Mouse (Mus musculus) MEL (cell line): ENCODE measurements at regions not wholly inside any gene's neighbourhood (a gene's known extent, or its start where the extent isn't known, plus 50 kb on each side); places are given as distances from the start of the nearest gene placed in this dataset.
A peak's percentile ranks its signal among the peaks of the same experiment; 100 is the strongest.

Source experiments
- DNase-seq: peaks from one replicate; pipeline ENCODE4 v3.0.0; 2011; ENCODE audit warnings: low read depth, low spot score
- H3K27ac ChIP-seq: 2 replicates; pipeline ENCODE4 v1.5.1; 2012; ENCODE audit warnings: low read depth, mild to moderate bottlenecking, control low read depth, low read length, moderate library complexity; ENCODE audit not compliant: control insufficient read depth
- H3K27me3 ChIP-seq, 2 experiments: fragments of 150-350 bp in 1 of 2; sonication (generic) in 1 of 2; 2 replicates each; pipeline ENCODE4 v1.6.1; 2012; ENCODE audit warnings: low read length in 2 of 2, mild to moderate bottlenecking in 2 of 2, improper control_type of control experiment in 1 of 2, moderate library complexity in 1 of 2; ENCODE audit not compliant: insufficient read depth in 2 of 2, control insufficient read depth in 1 of 2
- H3K36me3 ChIP-seq, 2 experiments: 2 replicates each; pipeline ENCODE4 v1.6.1; 2012 to 2014; ENCODE audit warnings: low read length in 2 of 2, improper control_type of control experiment in 1 of 2, inconsistent platforms in 1 of 2, mild to moderate bottlenecking in 1 of 2; ENCODE audit not compliant: insufficient read depth in 2 of 2, control insufficient read depth in 1 of 2
- H3K4me1 ChIP-seq, 2 experiments: fragments of 150-350 bp in 1 of 2; sonication (generic) in 1 of 2; 2 replicates each; pipeline ENCODE4 v1.6.1; 2012; ENCODE audit warnings: low read length in 2 of 2, improper control_type of control experiment in 1 of 2, mild to moderate bottlenecking in 1 of 2; ENCODE audit not compliant: insufficient read depth in 2 of 2, control insufficient read depth in 1 of 2
- H3K4me3 ChIP-seq, 2 experiments: fragments of 150-350 bp in 1 of 2; sonication (generic) in 1 of 2; 2 replicates each; pipeline ENCODE4 v1.5.1; 2012; ENCODE audit warnings: low read depth in 2 of 2, low read length in 2 of 2, mild to moderate bottlenecking in 2 of 2, moderate library complexity in 2 of 2, control low read depth in 1 of 2, improper control_type of control experiment in 1 of 2; ENCODE audit not compliant: control insufficient read depth in 1 of 2, insufficient read depth in 1 of 2
- H3K79me2 ChIP-seq: 2 replicates; pipeline ENCODE4 v1.6.1; 2012; ENCODE audit warnings: mild to moderate bottlenecking, low read length, moderate library complexity; ENCODE audit not compliant: control insufficient read depth, poor library complexity, insufficient read depth
- H3K9ac ChIP-seq: 2 replicates; pipeline ENCODE4 v1.6.1; 2012; ENCODE audit warnings: low read depth, mild to moderate bottlenecking, control low read depth, low read length, moderate library complexity; ENCODE audit not compliant: control insufficient read depth, poor library complexity, severe bottlenecking
- H3K9me3 ChIP-seq: fragments of 150-350 bp; sonication (generic); replicated peaks from 2 replicates; pipeline ENCODE4 v1.6.1; 2012; ENCODE audit warnings: mild to moderate bottlenecking, low read length, improper control_type of control experiment, moderate library complexity; ENCODE audit not compliant: insufficient read depth
- BHLHE40 ChIP-seq: IDR thresholded peaks from 2 replicates; pipeline ENCODE4 v1.6.1; 2012; ENCODE audit warnings: low read depth, mild to moderate bottlenecking, inconsistent platforms, low read length, improper control_type of control experiment, borderline replicate concordance
- CHD1 ChIP-seq: IDR thresholded peaks from 2 replicates; pipeline ENCODE4 v1.6.1; 2012; ENCODE audit warnings: low read depth, mild to moderate bottlenecking, inconsistent platforms, low read length, improper control_type of control experiment
- CTCF ChIP-seq, 3 experiments: IDR thresholded peaks in 2 of 3; conservative IDR thresholded peaks in 1 of 3; 2 replicates each; pipeline ENCODE4 v1.5.1; 2011 to 2012; ENCODE audit warnings: low read length in 3 of 3, low read depth in 2 of 3, mild to moderate bottlenecking in 2 of 3, improper control_type of control experiment in 1 of 3, inconsistent platforms in 1 of 3, mixed read lengths in 1 of 3, moderate library complexity in 1 of 3; ENCODE audit not compliant: control insufficient read depth in 1 of 3, insufficient read depth in 1 of 3, poor library complexity in 1 of 3, severe bottlenecking in 1 of 3
- EP300 ChIP-seq, 2 experiments: IDR thresholded peaks; 2 replicates each; pipeline ENCODE4 v1.6.1; 2011; ENCODE audit warnings: improper control_type of control experiment in 2 of 2, low read length in 2 of 2, low read depth in 1 of 2, mild to moderate bottlenecking in 1 of 2
- ETS1 ChIP-seq: IDR thresholded peaks from 2 replicates; pipeline ENCODE4 v1.6.1; 2012; ENCODE audit warnings: low read depth, mild to moderate bottlenecking, inconsistent platforms, low read length, improper control_type of control experiment, moderate library complexity
- GATA1 ChIP-seq: IDR thresholded peaks from 2 replicates; pipeline ENCODE4 v1.6.1; 2011; ENCODE audit warnings: low read depth, low read length, improper control_type of control experiment
- JUND ChIP-seq: IDR thresholded peaks from 2 replicates; pipeline ENCODE4 v1.6.1; 2011; ENCODE audit warnings: low read depth, mild to moderate bottlenecking, improper control_type of control experiment, low read length
- KAT2A ChIP-seq: conservative IDR thresholded peaks from 2 replicates; pipeline ENCODE4 v1.6.1; 2012; ENCODE audit warnings: low read depth, low read length, improper control_type of control experiment, inconsistent platforms
- MAZ ChIP-seq: IDR thresholded peaks from 2 replicates; pipeline ENCODE4 v1.6.1; 2012; ENCODE audit warnings: low read depth, mild to moderate bottlenecking, inconsistent platforms, low read length, improper control_type of control experiment
- NELFE ChIP-seq: IDR thresholded peaks from 2 replicates; pipeline ENCODE4 v1.6.1; 2011; ENCODE audit warnings: low read depth, low read length, improper control_type of control experiment
- NRF1 ChIP-seq: IDR thresholded peaks from 2 replicates; pipeline ENCODE4 v1.6.1; 2014; ENCODE audit warnings: low read depth, mild to moderate bottlenecking, inconsistent platforms, low read length, improper control_type of control experiment, moderate library complexity; ENCODE audit not compliant: poor library complexity, insufficient read depth, severe bottlenecking
- POLR2AphosphoS2 ChIP-seq: IDR thresholded peaks from 2 replicates; pipeline ENCODE4 v1.6.1; 2011; ENCODE audit warnings: low read length, improper control_type of control experiment
- POLR2AphosphoS5 ChIP-seq: IDR thresholded peaks from 2 replicates; pipeline ENCODE4 v1.6.1; 2012; ENCODE audit warnings: low read depth, borderline replicate concordance, mild to moderate bottlenecking, inconsistent platforms, low read length, moderate library complexity, mixed read lengths
- SIN3A ChIP-seq: IDR thresholded peaks from 2 replicates; pipeline ENCODE4 v1.6.1; 2012; ENCODE audit warnings: low read length, improper control_type of control experiment, inconsistent platforms
- TCF12 ChIP-seq: IDR thresholded peaks from 2 replicates; pipeline ENCODE4 v1.6.1; 2014; ENCODE audit warnings: low read depth, mild to moderate bottlenecking, inconsistent platforms, low read length, improper control_type of control experiment, moderate library complexity
- USF2 ChIP-seq, 2 experiments: IDR thresholded peaks; 2 replicates each; pipeline ENCODE4 v1.6.1; 2011 to 2012; ENCODE audit warnings: improper control_type of control experiment in 2 of 2, low read length in 2 of 2, borderline replicate concordance in 1 of 2, inconsistent platforms in 1 of 2, low read depth in 1 of 2, mild to moderate bottlenecking in 1 of 2; ENCODE audit not compliant: insufficient read depth in 1 of 2
- ZKSCAN1 ChIP-seq: IDR thresholded peaks from 2 replicates; pipeline ENCODE4 v1.6.1; 2012; ENCODE audit warnings: low read depth, mild to moderate bottlenecking, inconsistent platforms, low read length, improper control_type of control experiment, moderate library complexity

GRCm38 (mm10) chr10:17608220-17608619 is 114.8 kb upstream of the Cited2 start:
- Histone ChIP-seq H3K79me2 (no peaks in the 10 kb centered on the region), H3K27ac (no peak overlapping the region), H3K4me3 (peak overlapping the region in 1 of 2 experiments; percentile 33; a peak in 1 of 4 replicates), H3K9ac (no peak overlapping the region), H3K36me3 (peaks cover 0 to 9% of the 10 kb centered on the region in 2 experiments; a peak in 2 of 4 replicates), H3K9me3 (no peaks in the 10 kb centered on the region), H3K4me1 (peaks cover 4 to 6% of the 10 kb centered on the region in 2 experiments; a peak in 2 of 4 replicates), H3K27me3 (no peaks in the 10 kb centered on the region)
- DNase-seq = peak; percentile 68
- TF ChIP-seq BHLHE40 (peak; percentile 31; the same call in 1 of the 2 replicates), TCF12 (peak; percentile 72), USF2 (IDR thresholded peaks at IDR 0.05; ENCODE audit: borderline replicate concordance in 1 of 2, insufficient read depth in 1 of 2, low read depth in 1 of 2, low read length in 2 of 2) (no peak), GATA1 (0 out of 2 replicates have a peak, but pooled peaks have one; percentile 54), ETS1 (0 out of 2 replicates have a peak, but pooled peaks have one; percentile 52), SIN3A (0 out of 2 replicates have a peak, but pooled peaks have one; percentile 22), POLR2AphosphoS5 (no peak), EP300 (IDR thresholded peaks at IDR 0.05; ENCODE audit: low read depth in 1 of 2, low read length in 2 of 2) (peak in 1 of 2 experiments; percentile 69; a peak in 3 of 4 replicates)

GRCm38 (mm10) chr10:17610592-17610991 is 112.4 kb upstream of the Cited2 start:
- no peak for DNase-seq
- no peak for TF ChIP-seq NRF1
- no peak for TF ChIP-seq NELFE
- no peak for TF ChIP-seq POLR2AphosphoS5
- no peak for TF ChIP-seq SIN3A
- TF ChIP-seq JUND = no peak
- TF ChIP-seq POLR2AphosphoS2 = no peak
- TF ChIP-seq MAZ = no peak
- TF ChIP-seq KAT2A = no peak
- TF ChIP-seq CHD1 = no peak
- TF ChIP-seq ZKSCAN1 = no peak
- TF ChIP-seq CTCF (IDR thresholded peaks at IDR 0.05 in 2 of 3, conservative IDR thresholded peaks at IDR 0.05 in 1 of 3; ENCODE audit: control insufficient read depth in 1 of 3, insufficient read depth in 1 of 3, low read depth in 2 of 3, low read length in 3 of 3, poor library complexity in 1 of 3, severe bottlenecking in 1 of 3) = no peak
- no peak for TF ChIP-seq ETS1

More at GRCm38 (mm10) chr10:17610592-17610991, 112.4 kb upstream of the Cited2 start:
- Histone ChIP-seq H3K9ac (no peak overlapping the region), H3K36me3 (peaks cover 0 to 9% of the 10 kb centered on the region in 2 experiments; a peak in 2 of 4 replicates), H3K4me3 (no peak overlapping the region), H3K4me1 (peaks cover 4 to 6% of the 10 kb centered on the region in 2 experiments; a peak in 2 of 4 replicates), H3K9me3 (no peaks in the 10 kb centered on the region), H3K27me3 (no peaks in the 10 kb centered on the region), H3K27ac (no peak overlapping the region), H3K79me2 (no peaks in the 10 kb centered on the region)
